Mouse (Mus musculus): Measurements from ENCODE around the gene Fscn1. TPM values are rescaled to one million over a fixed set of nuclear protein-coding genes. Genes with fewer than 3 reads are reported as not detected.
A peak's percentile ranks its signal among the peaks of the same experiment; 100 is the strongest.

The Fscn1 gene
- polyA plus RNA-seq, 1 experiment from 2014 or later = 29.5 TPM

GRCm38 (mm10) chr5:142960775-142961271, 680 bp downstream of the Fscn1 start:
- Histone ChIP-seq H3K4me2 (peak overlapping the region; percentile 67), H3K27ac (peak overlapping the region; percentile 78; the same call in 1 of the 2 replicates), H3K9me3 (replicated peaks) (no peaks in the 10 kb centered on the region), H3K4me3 (replicated peaks) (peak overlapping the region; percentile 59), H3K36me3 (no peaks in the 10 kb centered on the region), H3K27me3 (peaks cover 81% of the 10 kb centered on the region), H3K9ac (peak overlapping the region; percentile 72), H3K4me1 (replicated peaks) (peaks cover 42% of the 10 kb centered on the region)
- ATAC-seq (ENCODE audit: low read depth) = no peak
- no peak for DNase-seq
- under 1% methylated on average over 59 of the region's 59 CpGs for WGBS (ENCODE audit: insufficient replicate concordance)

- WGBS (ENCODE audit: insufficient replicate concordance) = 1% methylated on average over 15 of the region's 15 CpGs
- H3K4me2 ChIP-seq = peak overlapping the region; percentile 67
- peak overlapping the region; percentile 72 for H3K9ac ChIP-seq
- peaks cover 42% of the 10 kb centered on the region for H3K4me1 ChIP-seq (replicated peaks)
- peak overlapping the region; percentile 78 for H3K27ac ChIP-seq
- DNase-seq = no peak
- H3K4me3 ChIP-seq (replicated peaks) = peak overlapping the region; percentile 59
- peaks cover 4% of the 10 kb centered on the region; the same call in 1 of the 2 replicates for H3K36me3 ChIP-seq
- peaks cover 81% of the 10 kb centered on the region for H3K27me3 ChIP-seq
- no peaks in the 10 kb centered on the region for H3K9me3 ChIP-seq (replicated peaks)
- peak; percentile 30 for ATAC-seq (ENCODE audit: low read depth)
These were observed 1.3 kb downstream of the Fscn1 start for GRCm38 (mm10) chr5:142961398-142961880.

GRCm38 (mm10) chr5:142961881-142962443, 1.8 kb downstream of the Fscn1 start:
- 1% methylated on average over 43 of the region's 43 CpGs for WGBS (ENCODE audit: insufficient replicate concordance)
- Histone ChIP-seq H3K4me1 (replicated peaks) (peaks cover 42% of the 10 kb centered on the region), H3K4me3 (replicated peaks) (peak overlapping the region; percentile 59), H3K9me3 (replicated peaks) (no peaks in the 10 kb centered on the region), H3K27me3 (peaks cover 77% of the 10 kb centered on the region), H3K36me3 (peaks cover 4% of the 10 kb centered on the region; the same call in 1 of the 2 replicates), H3K27ac (peak overlapping the region; percentile 78), H3K9ac (peak overlapping the region; percentile 72), H3K4me2 (peak overlapping the region; percentile 67)
- DNase-seq = no peak
- peak; percentile 33 for ATAC-seq (ENCODE audit: low read depth)

- Histone ChIP-seq H3K27ac (peak overlapping the region; percentile 78), H3K4me3 (replicated peaks) (peak overlapping the region; percentile 59), H3K9ac (peak overlapping the region; percentile 72), H3K27me3 (peaks cover 72% of the 10 kb centered on the region), H3K9me3 (replicated peaks) (no peaks in the 10 kb centered on the region), H3K36me3 (peaks cover 4% of the 10 kb centered on the region; the same call in 1 of the 2 replicates), H3K4me2 (peak overlapping the region; percentile 67), H3K4me1 (replicated peaks) (peaks cover 42% of the 10 kb centered on the region)
- 17% methylated on average over 11 of the region's 11 CpGs for WGBS (ENCODE audit: insufficient replicate concordance)
- DNase-seq (no peak), ATAC-seq (ENCODE audit: low read depth) (peak; percentile 2; the same call in 1 of the 2 replicates)
These were observed 2.4 kb downstream of the Fscn1 start for GRCm38 (mm10) chr5:142962444-142962961.

GRCm38 (mm10) chr5:142963003-142963704, 3.0 kb downstream of the Fscn1 start:
- 26% methylated on average over 13 of the region's 13 CpGs for WGBS (ENCODE audit: insufficient replicate concordance)
- Histone ChIP-seq H3K4me1 (replicated peaks) (peaks cover 42% of the 10 kb centered on the region), H3K36me3 (peaks cover 4% of the 10 kb centered on the region; the same call in 1 of the 2 replicates), H3K27me3 (peaks cover 66% of the 10 kb centered on the region), H3K4me2 (peak overlapping the region; percentile 67), H3K27ac (peak overlapping the region; percentile 78), H3K9me3 (replicated peaks) (no peaks in the 10 kb centered on the region), H3K4me3 (replicated peaks) (peak overlapping the region; percentile 59), H3K9ac (peak overlapping the region; percentile 72)
- DNase-seq (no peak), ATAC-seq (ENCODE audit: low read depth) (no peak; the same call in 1 of the 2 replicates)

- ATAC-seq (ENCODE audit: low read depth) (no peak), DNase-seq (no peak)
- peak overlapping the region; percentile 59 for H3K4me3 ChIP-seq (replicated peaks)
- 42% methylated on average over 17 of the region's 17 CpGs for WGBS (ENCODE audit: insufficient replicate concordance)
- H3K4me2 ChIP-seq = peak overlapping the region; percentile 67
- no peaks in the 10 kb centered on the region for H3K9me3 ChIP-seq (replicated peaks)
- H3K27me3 ChIP-seq = peaks cover 59% of the 10 kb centered on the region
- H3K27ac ChIP-seq = 0 out of 2 replicates have a peak overlapping the region, but pooled peaks have one; percentile 2
- peaks cover 42% of the 10 kb centered on the region for H3K4me1 ChIP-seq (replicated peaks)
- no peak overlapping the region for H3K9ac ChIP-seq
- H3K36me3 ChIP-seq = peaks cover 4% of the 10 kb centered on the region; the same call in 1 of the 2 replicates
These were observed 3.8 kb downstream of the Fscn1 start for GRCm38 (mm10) chr5:142963705-142964494.

- Histone ChIP-seq H3K4me3 (replicated peaks) (no peak overlapping the region), H3K36me3 (peaks cover 9% of the 10 kb centered on the region), H3K4me1 (replicated peaks) (peaks cover 40% of the 10 kb centered on the region), H3K9me3 (replicated peaks) (no peaks in the 10 kb centered on the region; the same call in 1 of the 2 replicates), H3K4me2 (no peak overlapping the region), H3K27me3 (peaks cover 51% of the 10 kb centered on the region), H3K27ac (no peak overlapping the region), H3K9ac (no peak overlapping the region)
- ATAC-seq (ENCODE audit: low read depth) (no peak), DNase-seq (no peak)
- 80% methylated on average over 6 of the region's 6 CpGs for WGBS (ENCODE audit: insufficient replicate concordance)
These were observed 4.5 kb downstream of the Fscn1 start for GRCm38 (mm10) chr5:142964650-142965049.

- Histone ChIP-seq H3K4me3 (replicated peaks) (no peak overlapping the region), H3K9ac (no peak overlapping the region), H3K4me2 (no peak overlapping the region), H3K36me3 (peaks cover 39% of the 10 kb centered on the region), H3K27me3 (peaks cover 14% of the 10 kb centered on the region), H3K9me3 (replicated peaks) (no peaks in the 10 kb centered on the region; the same call in 1 of the 2 replicates), H3K27ac (no peak overlapping the region), H3K4me1 (replicated peaks) (peaks cover 10% of the 10 kb centered on the region)
- 81% methylated on average over 14 of the region's 14 CpGs for WGBS (ENCODE audit: insufficient replicate concordance)
- ATAC-seq (ENCODE audit: low read depth) (no peak), DNase-seq (no peak)
These were observed 8.3 kb downstream of the Fscn1 start for GRCm38 (mm10) chr5:142968411-142968810.

GRCm38 (mm10) chr5:142973971-142974370, 13.8 kb downstream of the Fscn1 start:
- 25% methylated on average over 3 of the region's 3 CpGs for WGBS (ENCODE audit: insufficient replicate concordance)

GRCm38 (mm10) chr5:142974598-142975121, 14.5 kb downstream of the Fscn1 start:
- Histone ChIP-seq H3K4me2 (peak overlapping the region; percentile 17), H3K36me3 (peaks cover 30% of the 10 kb centered on the region), H3K27me3 (0 out of 2 replicates have a peak, but pooled peaks cover 13% of the 10 kb centered on the region), H3K9ac (no peak overlapping the region), H3K4me3 (replicated peaks) (no peak overlapping the region), H3K9me3 (replicated peaks) (no peaks in the 10 kb centered on the region; the same call in 1 of the 2 replicates), H3K27ac (no peak overlapping the region), H3K4me1 (replicated peaks) (peaks cover 22% of the 10 kb centered on the region; the same call in 1 of the 2 replicates)
- ATAC-seq (ENCODE audit: low read depth) (peak; percentile 32), DNase-seq (no peak)
- 11% methylated on average over 18 of the region's 18 CpGs for WGBS (ENCODE audit: insufficient replicate concordance)

More at GRCm38 (mm10) chr5:142973971-142974370, 13.8 kb downstream of the Fscn1 start:
- peaks cover 35% of the 10 kb centered on the region for H3K36me3 ChIP-seq
- no peak overlapping the region for H3K27ac ChIP-seq
- 0 out of 2 replicates have a peak, but pooled peaks cover 13% of the 10 kb centered on the region for H3K27me3 ChIP-seq
- H3K9ac ChIP-seq = no peak overlapping the region
- ATAC-seq (ENCODE audit: low read depth) = no peak
- peaks cover 22% of the 10 kb centered on the region; the same call in 1 of the 2 replicates for H3K4me1 ChIP-seq (replicated peaks)
- no peak for DNase-seq
- no peak overlapping the region for H3K4me2 ChIP-seq
- no peaks in the 10 kb centered on the region; the same call in 1 of the 2 replicates for H3K9me3 ChIP-seq (replicated peaks)
- no peak overlapping the region for H3K4me3 ChIP-seq (replicated peaks)
